Mouse (Mus musculus): ENCODE results near the gene Unc93a2.
"Not testable (repeated sequence)": the region's sequence is repeated elsewhere in the genome, so short reads cannot be mapped to it uniquely, and the experiment has no call there.

DNA sequence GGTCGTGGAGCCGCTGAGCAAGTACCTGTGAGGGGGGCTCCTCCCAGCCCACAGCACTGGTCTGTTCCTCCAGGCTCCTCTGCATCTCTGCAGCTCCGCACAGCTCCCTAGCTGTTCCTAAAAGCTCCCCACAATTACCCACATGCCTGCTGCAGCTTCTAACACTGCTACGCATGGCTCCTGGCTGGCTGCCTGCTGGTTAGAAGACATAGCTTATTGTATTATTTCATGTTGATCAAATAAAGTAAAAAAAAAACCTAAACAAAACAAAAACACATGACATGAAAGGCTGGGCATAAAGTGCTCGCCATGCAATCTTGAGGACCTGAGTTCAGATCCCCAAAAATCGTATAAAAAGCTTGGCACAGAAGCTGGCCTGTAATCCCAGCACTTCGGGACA is 4.6 kb upstream of the Unc93a2 start:
- TF ChIP-seq CTCF (conservative IDR thresholded peaks at IDR 0.05; ENCODE audit: low read length); POU5F1 (IDR thresholded peaks at IDR 0.05; ENCODE audit: borderline replicate concordance, low read length): not testable (repeated sequence)
